Mouse (Mus musculus) retina, postnatal 7 days (tissue): ENCODE measurements around the gene Ier3.

Experiments
- DNase-seq: peaks from one replicate; pipeline ENCODE4 v3.0.0-alpha.2; 2012; ENCODE audit warnings: low read depth, low spot score

The Ier3 gene

DNA sequence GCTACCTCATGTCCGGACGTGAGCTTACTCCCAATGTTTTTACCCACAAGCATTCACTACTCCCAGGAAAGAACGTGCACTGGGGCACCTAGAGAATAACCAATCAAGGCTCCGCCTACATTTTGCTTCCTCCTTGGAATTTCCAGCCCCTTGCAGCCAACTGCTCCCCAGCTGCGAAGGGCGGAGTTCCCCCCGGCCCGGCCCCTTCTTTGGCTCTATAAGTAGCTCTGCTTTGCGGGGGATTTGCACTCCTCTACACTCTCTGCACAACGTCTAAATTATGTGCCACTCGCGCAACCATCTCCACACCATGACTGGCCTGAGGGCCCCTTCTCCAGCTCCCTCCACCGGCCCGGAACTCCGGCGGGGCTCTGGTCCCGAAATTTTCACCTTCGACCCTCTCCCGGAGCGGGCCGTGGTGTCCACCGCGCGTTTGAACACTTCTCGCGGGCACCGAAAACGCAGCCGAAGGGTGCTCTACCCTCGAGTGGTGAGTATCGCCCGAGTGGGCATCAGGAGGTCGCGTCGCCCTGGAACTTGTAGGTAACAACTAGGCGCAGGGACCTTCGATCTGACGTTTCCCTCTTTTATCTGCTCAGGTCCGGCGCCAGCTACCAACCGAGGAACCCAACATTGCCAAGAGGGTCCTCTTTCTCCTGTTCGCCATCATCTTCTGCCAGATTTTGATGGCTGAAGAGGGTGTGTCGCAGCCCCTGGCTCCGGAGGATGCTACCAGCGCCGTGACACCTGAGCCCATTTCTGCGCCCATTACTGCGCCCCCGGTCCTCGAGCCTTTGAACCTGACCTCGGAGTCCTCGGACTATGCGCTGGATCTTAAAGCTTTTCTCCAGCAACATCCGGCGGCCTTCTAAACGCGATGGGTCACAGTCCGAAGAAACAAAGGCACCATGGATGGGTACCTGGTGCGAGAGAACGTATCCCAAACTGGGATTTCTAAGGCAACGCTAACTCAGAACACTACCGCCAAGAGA is at the start of gene Ier3:
Gene Ier3, plus strand, starts transcription at position 246 of the 992 bp plus-strand sequence.
- DNase-seq = no peak

DNA sequence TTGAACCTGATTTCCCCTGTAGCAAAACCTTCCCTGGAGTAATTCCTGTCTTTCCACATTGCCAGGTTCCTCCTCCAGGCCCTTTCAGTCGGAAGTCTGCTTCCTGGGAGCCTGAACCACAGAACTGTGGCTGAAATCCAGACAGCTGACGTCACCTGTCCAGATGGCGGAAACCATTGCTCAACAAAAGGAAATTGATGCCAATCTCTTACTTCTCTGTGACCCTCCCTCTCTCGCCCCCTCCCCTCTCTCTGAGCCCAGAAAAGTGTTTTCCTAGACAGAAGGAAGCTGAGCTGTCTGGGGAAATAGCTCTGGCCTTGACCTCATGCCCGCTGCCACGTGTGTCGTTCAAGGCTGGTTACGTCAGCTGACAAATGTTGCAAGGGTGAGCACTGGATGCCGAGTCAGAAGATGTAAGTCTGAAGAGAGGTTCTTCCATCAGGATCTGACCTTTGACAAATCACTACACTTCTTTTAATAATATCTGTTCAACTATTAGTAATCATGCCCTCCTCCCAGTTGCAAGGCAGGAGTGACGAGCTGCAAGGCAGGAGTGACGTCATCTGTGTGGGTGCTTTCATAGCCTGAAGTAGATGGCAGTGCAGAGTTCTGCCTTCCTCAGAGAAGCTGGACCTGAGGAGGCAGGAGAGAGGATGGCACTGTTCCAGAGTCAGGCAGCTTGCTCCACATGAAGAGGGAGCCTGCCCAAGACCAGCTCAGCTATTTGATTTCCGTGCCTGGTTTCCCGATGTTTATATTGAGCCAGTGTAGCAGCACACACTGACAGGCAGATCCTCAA is 44.5 kb upstream of the Ier3 start:
- DNase-seq = no peak

- no peak for DNase-seq
Observed at GRCm38 (mm10) chr17:35778965-35779364, 42.5 kb upstream of the Ier3 start.

- DNase-seq = no peak
Observed at GRCm38 (mm10) chr17:35779466-35780205, 41.8 kb upstream of the Ier3 start.

GRCm38 (mm10) chr17:35780362-35780761 is 41.1 kb upstream of the Ier3 start:
- no peak for DNase-seq

GRCm38 (mm10) chr17:35782398-35782797 is 39.1 kb upstream of the Ier3 start:
- DNase-seq = no peak

GRCm38 (mm10) chr17:35782924-35783323 is 38.6 kb upstream of the Ier3 start:
- no peak for DNase-seq

- no peak for DNase-seq
Observed at GRCm38 (mm10) chr17:35783944-35784343, 37.5 kb upstream of the Ier3 start.

DNA sequence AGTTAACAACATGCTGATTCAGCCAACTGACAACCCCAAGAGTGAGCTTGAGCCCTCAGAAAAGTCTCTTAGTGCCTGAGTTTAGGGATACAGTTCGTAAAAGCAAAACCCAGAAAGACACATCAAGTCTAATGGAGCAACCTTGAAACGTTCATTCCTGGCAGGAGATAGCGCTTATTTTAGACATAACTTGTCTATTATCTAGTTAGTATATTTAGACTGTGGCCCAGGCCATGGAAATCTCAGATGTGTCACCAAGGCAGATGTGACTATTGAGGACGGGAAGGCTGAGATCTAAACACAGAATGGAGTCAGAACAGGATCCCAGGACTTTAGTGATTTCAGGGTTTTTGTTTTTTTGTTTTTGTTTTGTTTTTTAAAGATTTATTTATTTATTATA is 36.3 kb upstream of the Ier3 start:
- no peak for DNase-seq

DNA sequence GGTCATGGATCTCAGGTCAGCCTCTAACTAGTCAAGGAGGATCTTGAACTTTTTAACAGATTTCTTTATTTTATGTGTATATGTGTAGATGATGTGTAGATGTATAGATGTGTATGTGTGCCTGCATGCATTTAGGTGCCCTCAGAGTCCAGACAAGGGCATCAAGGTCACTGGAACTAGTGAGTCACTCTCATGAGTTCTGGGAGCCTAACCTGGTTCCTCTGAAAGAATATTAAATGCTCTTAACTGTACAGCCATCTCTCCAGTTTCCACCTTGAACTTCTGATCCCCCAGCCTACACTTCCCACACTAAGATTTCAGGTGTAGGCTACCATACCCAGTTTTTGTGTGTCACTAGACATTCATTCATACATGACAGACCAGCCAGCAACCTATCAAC is 34.0 kb upstream of the Ier3 start:
- DNase-seq = no peak

GRCm38 (mm10) chr17:35788025-35788424 is 33.5 kb upstream of the Ier3 start:
- DNase-seq = no peak

DNA sequence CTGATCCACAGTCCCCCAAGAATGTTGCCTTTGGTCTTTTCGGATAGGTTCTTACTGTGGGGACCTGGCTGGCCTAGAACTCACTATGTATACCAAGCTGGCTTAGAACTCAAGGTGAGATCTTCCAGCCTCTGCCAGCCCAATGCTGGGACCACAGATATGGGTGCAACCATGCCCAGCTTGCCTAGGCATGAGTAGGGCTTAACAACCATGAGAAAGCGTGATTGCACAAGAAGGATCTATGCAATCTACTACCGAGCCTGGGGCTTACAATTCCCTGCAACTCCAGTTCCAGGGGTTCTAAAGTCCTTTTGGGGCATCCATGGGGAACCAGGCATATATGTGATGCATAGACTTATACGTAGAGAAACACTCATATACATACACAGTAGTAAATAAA is 30.6 kb upstream of the Ier3 start:
- no peak for DNase-seq

DNA sequence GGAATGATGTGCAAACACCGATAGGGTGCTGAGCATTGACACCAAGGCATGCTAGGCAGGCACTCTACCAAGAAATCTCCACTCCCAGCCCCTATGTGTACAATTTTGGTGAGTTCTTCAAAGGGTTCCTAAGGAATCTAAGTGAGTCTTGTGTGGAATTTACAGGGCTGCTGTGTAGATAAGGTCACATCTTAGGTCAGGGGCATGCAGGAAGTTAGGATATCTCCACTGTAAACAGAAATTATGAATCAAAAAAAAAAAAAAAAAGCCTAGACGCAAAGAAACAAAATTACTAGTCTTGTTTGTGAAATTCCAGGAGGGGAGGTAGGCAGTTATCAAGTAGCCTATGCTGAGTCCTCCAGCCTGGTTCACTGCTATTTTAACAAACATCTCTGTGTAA is 28.6 kb upstream of the Ier3 start:
- no peak for DNase-seq

DNA sequence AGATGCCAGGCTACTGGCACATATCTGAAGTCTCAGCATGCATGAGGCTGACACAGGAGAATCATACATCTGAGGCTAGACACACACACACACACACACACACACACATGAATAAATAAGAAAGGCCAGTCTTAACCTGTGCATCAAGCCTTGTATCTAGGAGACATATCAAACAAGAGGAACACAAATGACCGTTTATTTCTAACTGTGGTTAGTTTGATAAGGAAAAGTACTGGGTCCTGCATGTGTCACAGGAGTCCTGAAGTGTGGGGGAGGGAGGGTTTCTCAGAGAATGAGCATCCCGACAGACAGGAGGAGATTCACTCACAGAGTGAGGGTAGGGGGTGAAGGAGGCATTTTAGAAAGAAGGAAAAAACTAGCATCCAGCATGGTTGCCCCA is 26.4 kb upstream of the Ier3 start:
- DNase-seq = no peak

- no peak for DNase-seq
Observed at GRCm38 (mm10) chr17:35795656-35796055, 25.8 kb upstream of the Ier3 start.

DNA sequence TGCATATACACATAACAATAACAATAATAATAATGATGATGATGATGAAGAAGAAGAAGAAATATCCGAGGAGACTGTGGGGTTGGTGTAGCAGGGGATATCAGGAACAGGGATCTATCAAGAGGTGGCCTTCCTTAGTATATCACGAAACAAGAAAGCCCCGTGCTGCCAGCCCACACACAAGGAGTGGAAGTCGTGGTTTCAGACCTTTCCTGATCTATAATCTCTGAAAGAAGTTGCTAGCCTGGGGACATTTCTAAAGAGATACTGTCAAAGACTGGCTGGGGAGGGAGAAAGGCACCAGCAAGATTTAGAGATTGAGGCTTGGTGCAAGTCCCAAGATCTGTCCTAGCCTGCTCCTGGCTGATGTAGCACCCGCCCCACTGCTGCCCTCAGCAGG is 24.6 kb upstream of the Ier3 start:
- DNase-seq = no peak

GRCm38 (mm10) chr17:35800905-35801304 is 20.6 kb upstream of the Ier3 start:
- no peak for DNase-seq

- no peak for DNase-seq
Observed at GRCm38 (mm10) chr17:35803020-35803419, 18.5 kb upstream of the Ier3 start.

DNA sequence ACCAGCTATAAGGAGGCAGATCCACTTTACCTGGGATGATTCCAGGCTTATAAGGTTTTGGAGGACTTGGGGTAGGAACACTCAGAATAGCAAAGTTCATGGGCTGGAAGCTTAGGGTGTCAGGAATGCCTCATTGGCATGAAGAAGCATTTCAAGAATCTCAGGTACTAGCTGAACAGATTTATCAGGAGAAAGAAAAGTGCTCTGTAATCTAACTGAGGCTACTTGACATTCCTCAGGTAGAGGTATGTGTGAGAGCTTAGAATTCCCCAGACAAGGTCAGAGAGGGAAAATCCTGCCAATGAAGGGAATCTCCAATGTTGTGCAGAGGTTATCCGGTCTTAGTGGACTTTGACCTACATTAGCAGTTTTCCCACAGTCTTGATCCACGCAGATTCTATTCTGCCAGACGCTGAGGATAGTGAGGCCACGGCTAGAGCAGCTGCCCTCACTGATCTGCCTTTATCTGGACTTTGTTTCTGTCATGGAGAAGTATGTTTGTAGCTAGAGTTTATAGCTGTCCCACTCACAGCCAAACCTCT is 17.6 kb upstream of the Ier3 start:
- DNase-seq = no peak

DNA sequence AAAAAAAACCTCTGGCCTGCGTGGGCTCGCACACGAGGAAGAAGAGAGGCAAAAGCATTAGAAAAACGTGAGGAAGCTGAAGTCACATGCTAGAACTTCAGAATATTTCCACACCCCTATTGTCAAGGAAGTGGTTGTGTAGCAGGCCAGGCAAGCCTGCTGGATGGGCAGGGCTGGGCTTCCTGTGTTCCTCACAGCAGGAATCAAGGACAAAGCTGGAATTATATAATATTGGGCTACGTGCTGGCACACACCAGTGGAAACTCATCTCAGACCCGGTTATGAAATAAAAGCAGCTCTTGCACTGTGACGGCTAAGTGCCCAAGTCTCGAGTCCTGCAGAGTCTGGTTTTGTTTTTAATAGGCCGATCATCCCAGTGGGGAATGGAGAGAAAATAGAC is 13.4 kb upstream of the Ier3 start:
- no peak for DNase-seq

DNA sequence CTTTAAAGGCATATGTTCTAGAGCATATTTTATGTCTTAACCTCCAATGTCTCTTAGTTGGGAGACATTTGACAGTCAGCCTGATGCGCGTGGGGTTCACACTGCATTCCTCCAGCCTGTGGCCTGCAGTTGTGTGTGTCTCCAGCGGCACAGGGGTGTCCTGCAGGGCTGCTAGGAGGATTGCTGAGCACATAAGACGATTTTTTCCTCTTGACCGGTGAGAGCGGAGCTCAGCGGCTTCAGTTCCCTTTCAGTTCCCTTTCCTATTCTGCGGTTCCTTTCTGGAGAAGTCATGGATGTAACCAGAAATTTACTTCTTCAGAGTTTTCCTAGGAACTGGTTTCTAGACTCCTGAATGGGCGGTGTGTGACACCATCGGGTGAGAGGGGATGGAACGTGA is 12.1 kb upstream of the Ier3 start:
- no peak for DNase-seq
